Mouse (Mus musculus): ENCODE results near the gene Lypd5.

DNA sequence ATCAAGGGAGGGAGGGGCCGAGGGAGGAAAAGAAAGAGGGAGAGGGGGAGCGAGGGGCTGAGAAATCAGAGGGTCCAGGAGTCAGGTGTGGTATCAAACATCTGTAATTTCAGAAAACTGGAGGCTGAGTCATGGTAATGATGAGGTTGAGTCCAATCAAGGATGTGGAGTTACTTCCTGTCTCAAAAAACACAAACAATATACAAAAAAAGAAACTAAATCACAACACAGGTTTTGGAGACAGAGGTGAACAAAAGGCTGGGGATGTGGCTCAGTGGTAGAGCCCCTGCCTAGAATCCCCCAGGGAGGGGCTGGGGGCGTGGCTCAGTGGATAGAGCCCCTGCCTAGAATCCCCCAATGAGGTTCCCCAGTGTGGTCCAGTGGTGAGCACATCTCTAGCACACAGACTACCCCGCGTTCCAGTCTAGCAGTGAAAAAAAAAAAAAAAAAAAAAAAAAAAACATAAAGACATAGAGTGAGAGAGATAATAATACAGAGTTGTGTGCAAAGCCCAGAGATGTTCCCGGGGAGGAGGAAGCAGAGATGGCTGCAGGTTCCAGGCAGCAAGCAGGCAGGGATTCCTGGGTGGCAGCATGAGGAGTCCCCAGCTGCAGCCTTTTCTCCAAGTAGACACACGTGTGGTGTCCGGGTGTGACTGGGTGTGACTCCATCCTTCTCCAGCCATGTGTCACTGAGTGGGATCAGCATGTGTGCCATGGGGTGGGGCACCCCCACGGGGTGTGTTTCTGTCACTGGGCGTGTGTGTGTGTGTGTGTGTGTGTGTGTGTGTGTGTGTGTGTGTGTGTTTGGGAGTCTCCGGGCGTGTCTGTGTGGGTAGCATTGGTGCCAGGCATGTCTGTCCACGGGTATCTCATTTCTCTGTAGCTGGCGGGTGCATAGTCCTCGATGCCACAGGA lies 18.0 kb downstream of the Lypd5 start:
- TF ChIP-seq CTCF (IDR thresholded peaks at IDR 0.05; ENCODE audit: low read depth) (no peak), EP300 (IDR thresholded peaks at IDR 0.05; ENCODE audit: low read depth) (no peak)
